Mouse (Mus musculus) small intestine, adult 2 months (tissue): Measurements from ENCODE around the gene Sbk1.
A peak's percentile ranks its signal among the peaks of the same experiment; 100 is the strongest.

ENCODE experiments used
- CTCF ChIP-seq: fragments of 200-500 bp; IDR thresholded peaks from 2 replicates; pipeline ENCODE4 v1.5.1; 2012; ENCODE audit warnings: low read depth, mild to moderate bottlenecking, control low read depth, inconsistent platforms, low read length, moderate library complexity, mixed read lengths; ENCODE audit not compliant: insufficient replicate concordance, insufficient read length; ENCODE audit errors: extremely low read depth
- POLR2A ChIP-seq: fragments of 200-500 bp; IDR thresholded peaks from 2 replicates; pipeline ENCODE4 v1.6.1; 2012; ENCODE audit warnings: low read depth, mild to moderate bottlenecking, control low read depth, inconsistent platforms, low read length, moderate library complexity

DNA sequence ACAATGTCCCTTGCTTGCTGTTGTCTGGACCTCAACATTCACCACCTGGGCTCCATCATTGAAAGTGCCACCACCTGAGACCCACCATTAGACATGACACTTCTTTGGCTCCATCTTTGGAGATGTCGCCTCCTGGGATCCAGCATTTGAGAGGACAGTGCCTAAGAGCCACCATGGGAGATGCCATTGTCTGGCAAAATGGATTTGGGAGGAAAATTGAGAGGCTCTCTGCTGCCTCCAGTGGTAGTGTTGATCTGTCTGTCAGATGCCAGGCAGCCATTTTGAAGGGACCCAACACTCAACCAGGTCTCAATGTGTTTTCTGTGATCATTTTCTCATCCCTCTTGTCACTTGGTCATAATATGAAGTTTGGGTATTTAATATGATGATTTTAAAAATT lies 63.1 kb downstream of the Sbk1 start:
- TF ChIP-seq CTCF: peak; percentile 41; the same call in 1 of the 2 replicates
- TF ChIP-seq POLR2A: no peak
